Mouse (Mus musculus): Measurements from ENCODE around the gene Phc2.

GRCm38 (mm10) chr4:128648567-128649255, 5.8 kb upstream of the Phc2 start:
- TF ChIP-seq CTCF (IDR thresholded peaks at IDR 0.05; ENCODE audit: low read depth) (no peak), EP300 (IDR thresholded peaks at IDR 0.05; ENCODE audit: low read depth) (no peak)
